Mouse (Mus musculus): ENCODE data around the gene Bean1. TPM values are rescaled to one million over a fixed set of nuclear protein-coding genes. Genes with fewer than 3 reads are reported as not detected.

Bean1 gene
- total RNA-seq (2015; ENCODE audit: low replicate concordance) (not detected in 2 replicates), total RNA-seq (2017; ENCODE audit: low replicate concordance) (not detected in 2 replicates)

GRCm38 (mm10) chr8:104170118-104171049, at the start of gene Bean1:
Bean1 (plus strand) TSS chr8:104170442.
- no peak for ATAC-seq (replicated peaks; ENCODE audit: low FRiP score, poor library complexity, severe bottlenecking)

GRCm38 (mm10) chr8:104121640-104122416, 48.4 kb upstream of the Bean1 start:
- ATAC-seq (replicated peaks; ENCODE audit: low FRiP score, poor library complexity, severe bottlenecking): no peak

- ATAC-seq (replicated peaks; ENCODE audit: low FRiP score, poor library complexity, severe bottlenecking): no peak
These were observed 47.1 kb upstream of the Bean1 start for GRCm38 (mm10) chr8:104123080-104123657.

- no peak for ATAC-seq (replicated peaks; ENCODE audit: low FRiP score, poor library complexity, severe bottlenecking)
These were observed 45.7 kb upstream of the Bean1 start for GRCm38 (mm10) chr8:104124534-104124933.

- ATAC-seq (replicated peaks; ENCODE audit: low FRiP score, poor library complexity, severe bottlenecking): no peak
These were observed 42.9 kb upstream of the Bean1 start for GRCm38 (mm10) chr8:104127160-104127883.

- ATAC-seq (replicated peaks; ENCODE audit: low FRiP score, poor library complexity, severe bottlenecking): no peak
These were observed 39.3 kb upstream of the Bean1 start for GRCm38 (mm10) chr8:104130916-104131315.

- ATAC-seq (replicated peaks; ENCODE audit: low FRiP score, poor library complexity, severe bottlenecking): no peak
These were observed 38.7 kb upstream of the Bean1 start for GRCm38 (mm10) chr8:104131414-104131975.

GRCm38 (mm10) chr8:104134521-104134920, 35.7 kb upstream of the Bean1 start:
- no peak for ATAC-seq (replicated peaks; ENCODE audit: low FRiP score, poor library complexity, severe bottlenecking)

GRCm38 (mm10) chr8:104136277-104136676, 34.0 kb upstream of the Bean1 start:
- ATAC-seq (replicated peaks; ENCODE audit: low FRiP score, poor library complexity, severe bottlenecking): no peak

GRCm38 (mm10) chr8:104137636-104138035, 32.6 kb upstream of the Bean1 start:
- ATAC-seq (replicated peaks; ENCODE audit: low FRiP score, poor library complexity, severe bottlenecking): no peak

- no peak for ATAC-seq (replicated peaks; ENCODE audit: low FRiP score, poor library complexity, severe bottlenecking)
These were observed 29.6 kb upstream of the Bean1 start for GRCm38 (mm10) chr8:104140611-104141010.

- ATAC-seq (replicated peaks; ENCODE audit: low FRiP score, poor library complexity, severe bottlenecking): no peak
These were observed 27.8 kb upstream of the Bean1 start for GRCm38 (mm10) chr8:104142415-104142814.

- no peak for ATAC-seq (replicated peaks; ENCODE audit: low FRiP score, poor library complexity, severe bottlenecking)
These were observed 26.9 kb upstream of the Bean1 start for GRCm38 (mm10) chr8:104143379-104143778.

- ATAC-seq (replicated peaks; ENCODE audit: low FRiP score, poor library complexity, severe bottlenecking): no peak
These were observed 25.6 kb upstream of the Bean1 start for GRCm38 (mm10) chr8:104144434-104145216.

- ATAC-seq (replicated peaks; ENCODE audit: low FRiP score, poor library complexity, severe bottlenecking): no peak
These were observed 24.1 kb upstream of the Bean1 start for GRCm38 (mm10) chr8:104145981-104146689.

GRCm38 (mm10) chr8:104146717-104147494, 23.3 kb upstream of the Bean1 start:
- ATAC-seq (replicated peaks; ENCODE audit: low FRiP score, poor library complexity, severe bottlenecking): no peak

GRCm38 (mm10) chr8:104147947-104148346, 22.3 kb upstream of the Bean1 start:
- ATAC-seq (replicated peaks; ENCODE audit: low FRiP score, poor library complexity, severe bottlenecking): no peak
